Comparison of ENCODE assay signal across 10 mouse cellular contexts in the genomic region with DNA sequence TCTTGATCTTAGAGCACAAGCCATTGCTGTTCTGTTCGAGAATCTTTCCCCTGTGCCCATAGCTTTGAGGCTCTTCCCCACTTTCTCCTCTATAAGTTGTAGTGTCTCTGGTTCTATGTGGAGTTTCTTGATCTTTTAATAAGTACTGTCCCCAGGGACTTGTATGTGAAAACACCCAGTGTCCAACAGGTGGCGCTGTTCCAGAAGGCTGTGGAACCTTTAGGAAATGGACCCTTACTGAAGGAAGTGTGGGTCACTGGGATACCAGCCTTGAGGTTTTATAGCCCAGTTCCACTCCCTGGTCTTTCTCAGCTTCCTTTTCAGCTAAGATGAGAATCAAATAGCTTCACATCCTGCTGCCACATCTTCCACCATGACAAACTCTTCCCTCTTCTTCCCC.
DNase-seq lines count a peak whose midpoint lies in the region; ATAC-seq lines count a peak whose summit lies in the region.
"Had no signal": no experiment of that assay in that cellular context is flagged by ENCODE, and none has a peak within 500 bp of the region (broad histone marks: within the 10 kb centered on the region; RNA-seq: fewer than 3 reads in every experiment).

No protein-coding gene starts in this region.

- no peak overlapping the region for H3K27ac ChIP-seq in hindbrain, embryonic 11.5 days (ENCODE audit: low read depth, low read length)
- no peak overlapping the region for H3K27ac ChIP-seq in hindbrain, embryonic 14.5 days
- H3K27ac ChIP-seq: embryonic facial prominence, embryonic 13.5 days; limb, embryonic 13.5 days had no signal

- no peaks in the 10 kb centered on the region for H3K27me3 ChIP-seq in hindbrain, embryonic 11.5 days (ENCODE audit: control insufficient read depth, insufficient read depth, low read length)
- H3K27me3 ChIP-seq in hindbrain, embryonic 14.5 days (ENCODE audit: control insufficient read depth, insufficient read depth, low read length): no peaks in the 10 kb centered on the region
- H3K27me3 ChIP-seq: embryonic facial prominence, embryonic 13.5 days; limb, embryonic 13.5 days had no signal

- H3K4me1 ChIP-seq in hindbrain, embryonic 11.5 days (replicated peaks; ENCODE audit: control insufficient read depth, insufficient read depth, low read length): no peaks in the 10 kb centered on the region
- H3K4me1 ChIP-seq in hindbrain, embryonic 14.5 days (replicated peaks; ENCODE audit: control insufficient read depth, insufficient read depth, low read length): no peaks in the 10 kb centered on the region
- H3K4me1 ChIP-seq: embryonic facial prominence, embryonic 13.5 days; limb, embryonic 13.5 days had no signal

- DNase-seq in hindbrain, embryonic 11.5 days (ENCODE audit: low spot score): peak; percentile 57
- DNase-seq in hindbrain, embryonic 14.5 days (ENCODE audit: low spot score): no peak
- peak; percentile 70 to 71 for DNase-seq in B cell, adult 2 months
- peak; percentile 85 for DNase-seq in R1 (ENCODE audit: low read depth, low spot score)
- DNase-seq in yolk sac, embryonic 10.5 days (ENCODE audit: low spot score): peak; percentile 31
- no peak for DNase-seq in layer of hippocampus, adult 9-10 months (ENCODE audit: low spot score)

- no peaks in the 10 kb centered on the region for H3K36me3 ChIP-seq in hindbrain, embryonic 11.5 days (ENCODE audit: control insufficient read depth, insufficient read depth, low read length)
- H3K36me3 ChIP-seq in hindbrain, embryonic 14.5 days (replicated peaks; ENCODE audit: control insufficient read depth, insufficient read depth): no peaks in the 10 kb centered on the region
- H3K36me3 ChIP-seq: embryonic facial prominence, embryonic 13.5 days; limb, embryonic 13.5 days had no signal

- no peak overlapping the region for H3K4me2 ChIP-seq in hindbrain, embryonic 11.5 days (replicated peaks; ENCODE audit: low read depth, low read length)
- no peak overlapping the region for H3K4me2 ChIP-seq in hindbrain, embryonic 14.5 days (replicated peaks)
- H3K4me2 ChIP-seq: embryonic facial prominence, embryonic 13.5 days; limb, embryonic 13.5 days had no signal

- WGBS in hindbrain, embryonic 11.5 days: 33% methylated on average over 2 of the region's 2 CpGs
- WGBS in hindbrain, embryonic 14.5 days: 29% methylated on average over 2 of the region's 2 CpGs

- H3K4me3 ChIP-seq in hindbrain, embryonic 11.5 days (ENCODE audit: low read depth, low read length): no peak overlapping the region
- H3K4me3 ChIP-seq in hindbrain, embryonic 14.5 days (replicated peaks; ENCODE audit: low read length): no peak overlapping the region
- H3K4me3 ChIP-seq: embryonic facial prominence, embryonic 13.5 days; limb, embryonic 13.5 days had no signal

- H3K9ac ChIP-seq in hindbrain, embryonic 11.5 days (ENCODE audit: low read depth, low read length): no peak overlapping the region
- H3K9ac ChIP-seq in hindbrain, embryonic 14.5 days: no peak overlapping the region
- H3K9ac ChIP-seq: embryonic facial prominence, embryonic 13.5 days; limb, embryonic 13.5 days had no signal

- no peaks in the 10 kb centered on the region for H3K9me3 ChIP-seq in hindbrain, embryonic 11.5 days (ENCODE audit: control insufficient read depth, low read length)
- no peaks in the 10 kb centered on the region for H3K9me3 ChIP-seq in hindbrain, embryonic 14.5 days (ENCODE audit: control insufficient read depth, low read length)
- H3K9me3 ChIP-seq: embryonic facial prominence, embryonic 13.5 days; limb, embryonic 13.5 days had no signal

- ATAC-seq in hindbrain, embryonic 11.5 days (ENCODE audit: low FRiP score): no peak
- no peak for ATAC-seq in hindbrain, embryonic 14.5 days (ENCODE audit: low FRiP score)
- peak; percentile 59; the same call in 1 of the 2 replicates for ATAC-seq in erythroblast, adult 5-6 weeks (replicated peaks; ENCODE audit: low FRiP score, poor library complexity, severe bottlenecking)
- ATAC-seq in megakaryocyte, adult 5-6 weeks (ENCODE audit: poor library complexity, severe bottlenecking): peak; percentile 73

Comparison
In these comparisons a context has a peak if more than half of its experiments do, and no peak if none do; other contexts are left out.
1. DNase-seq: peak in hindbrain, embryonic 11.5 days (single experiment), B cell, adult 2 months (2 of 2), R1 (single experiment) and yolk sac, embryonic 10.5 days (single experiment); none in hindbrain, embryonic 14.5 days (single experiment) and layer of hippocampus, adult 9-10 months (single experiment).
2. ATAC-seq: peak in erythroblast, adult 5-6 weeks (single experiment) and megakaryocyte, adult 5-6 weeks (single experiment); none in hindbrain, embryonic 11.5 days (single experiment) and hindbrain, embryonic 14.5 days (single experiment).